Mouse (Mus musculus) lung, postnatal 0 days (tissue): Measurements from ENCODE around the gene Lins1.

ENCODE experiments used
- CTCF ChIP-seq: IDR thresholded peaks from 2 replicates; pipeline ENCODE4 v1.5.1; 2016; ENCODE audit warnings: antibody characterized with exemption, mild to moderate bottlenecking
- EP300 ChIP-seq: IDR thresholded peaks from 2 replicates; pipeline ENCODE4 v1.6.1; 2016; ENCODE audit warnings: antibody characterized with exemption, mild to moderate bottlenecking, control low read depth

GRCm38 (mm10) chr7:66655471-66655870, 34.2 kb upstream of the Lins1 start:
- TF ChIP-seq CTCF (no peak), EP300 (no peak)
